Mouse (Mus musculus) layer of hippocampus, postnatal 14 days (tissue): ENCODE data around the gene Fgd3. TPM values are rescaled to one million over a fixed set of nuclear protein-coding genes. Genes with fewer than 3 reads are reported as not detected.
A peak's percentile ranks its signal among the peaks of the same experiment; 100 is the strongest.

Experiments
- DNase-seq, 2 experiments: peaks; one replicate each; pipeline ENCODE4 v3.0.0; 2021 to 2022; ENCODE audit warnings: low spot score in 2 of 2, mixed read lengths in 1 of 2
- total RNA-seq, 2 experiments: library from RNA; stranded (reverse); gene quantifications; 2 replicates each; pipeline ENCODE4 v1.2.3; 2021

Fgd3 gene
- total RNA-seq, 2 experiments from 2014 or later: 7.3 to 7.9 TPM

DNA sequence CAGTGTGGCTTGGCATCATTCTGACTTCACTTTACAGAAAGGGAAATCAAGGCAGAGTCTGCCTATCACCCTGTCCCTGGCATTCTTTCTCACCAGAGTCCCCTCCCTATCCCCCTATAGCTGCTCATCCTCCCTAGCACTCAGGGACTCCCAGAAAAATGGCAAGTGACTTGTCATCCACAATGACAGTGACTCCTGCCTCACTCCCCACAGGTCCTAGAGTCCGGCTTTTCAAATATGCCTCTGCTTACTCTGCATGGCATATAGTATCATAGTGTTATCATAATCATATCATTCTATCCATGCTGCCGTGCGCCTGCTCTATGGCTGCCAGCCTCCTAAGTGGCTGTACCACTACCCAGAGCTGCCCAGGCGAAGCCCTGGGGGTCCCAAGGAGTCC, 11.9 kb downstream of the Fgd3 start:
- DNase-seq: no peak

DNA sequence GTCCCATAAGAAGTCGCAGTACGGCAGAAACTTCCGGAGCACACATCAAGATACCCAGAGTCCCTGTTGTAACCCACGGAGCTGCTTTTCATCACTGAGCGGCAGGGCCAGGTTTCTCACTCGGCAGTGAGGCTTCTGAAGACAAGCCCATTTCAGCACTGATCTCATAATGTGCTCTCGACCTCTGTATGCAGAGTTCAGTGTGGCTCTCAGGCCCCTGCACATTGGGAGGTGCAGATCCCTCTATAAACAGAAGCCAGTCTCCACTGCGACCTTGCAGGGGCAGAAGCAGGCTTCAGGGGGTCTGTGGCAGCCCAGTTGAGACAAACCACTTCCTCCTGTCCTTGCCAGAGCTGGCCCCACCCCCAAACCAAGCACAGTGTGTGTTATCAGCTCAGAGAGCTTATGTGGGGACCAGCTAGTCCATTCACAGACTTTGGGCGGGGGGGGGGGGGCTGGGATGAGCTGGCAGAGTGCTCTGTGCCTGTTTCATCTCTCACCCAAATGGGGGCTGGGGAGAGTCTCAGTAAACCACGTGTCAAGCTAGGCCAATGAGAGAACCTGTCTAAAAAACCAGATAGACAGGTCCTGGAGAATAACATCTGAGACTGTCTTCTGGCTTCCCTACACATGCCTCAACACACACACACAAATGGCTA, 12.7 kb downstream of the Fgd3 start:
- peak in 1 of 2 experiments; percentile 39 for DNase-seq

- DNase-seq: no peak
These were observed 13.3 kb downstream of the Fgd3 start for GRCm38 (mm10) chr13:49306771-49307310.

- no peak for DNase-seq
These were observed 19.3 kb downstream of the Fgd3 start for GRCm38 (mm10) chr13:49300771-49301170.

GRCm38 (mm10) chr13:49298514-49299381, 21.4 kb downstream of the Fgd3 start:
- no peak for DNase-seq

DNA sequence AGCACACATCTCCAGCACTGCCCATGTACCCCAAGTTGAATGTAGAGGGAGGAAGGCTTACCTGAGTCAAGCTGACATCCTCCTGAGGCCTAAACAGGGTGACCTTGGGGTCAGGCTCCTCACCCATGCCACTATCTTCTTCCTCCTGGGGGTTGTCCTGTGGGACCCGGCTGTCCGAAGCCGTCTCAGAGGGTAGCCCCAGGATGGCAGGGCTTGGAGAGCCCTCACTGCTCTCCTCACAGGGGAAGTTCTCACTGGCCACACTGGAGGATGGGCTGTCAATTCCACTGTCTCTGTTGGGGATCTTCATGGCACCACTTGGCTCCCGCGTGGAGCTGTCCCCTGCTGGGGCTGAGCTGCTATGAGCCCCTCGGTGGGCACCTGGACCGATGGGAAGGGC, 23.8 kb downstream of the Fgd3 start:
- no peak for DNase-seq

DNA sequence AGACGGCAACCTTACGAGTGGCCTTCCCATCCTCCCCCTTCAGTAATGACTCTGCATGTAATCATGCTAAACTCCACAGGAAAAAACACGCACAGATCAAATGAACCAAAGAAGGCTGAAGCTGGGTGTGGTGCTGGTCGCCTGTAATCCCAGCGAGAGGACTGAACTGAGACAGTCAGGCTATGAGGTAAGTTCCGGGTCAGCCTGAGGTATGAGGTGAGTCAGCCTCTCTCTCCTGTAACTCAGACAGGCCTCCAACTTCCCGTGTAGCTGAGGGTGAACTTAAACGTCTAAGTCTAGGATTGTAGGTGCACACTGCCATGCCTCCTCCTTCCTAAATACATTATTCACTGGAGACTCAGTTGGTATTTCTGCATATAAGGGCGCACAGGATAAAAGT, 26.0 kb downstream of the Fgd3 start:
- no peak for DNase-seq

DNA sequence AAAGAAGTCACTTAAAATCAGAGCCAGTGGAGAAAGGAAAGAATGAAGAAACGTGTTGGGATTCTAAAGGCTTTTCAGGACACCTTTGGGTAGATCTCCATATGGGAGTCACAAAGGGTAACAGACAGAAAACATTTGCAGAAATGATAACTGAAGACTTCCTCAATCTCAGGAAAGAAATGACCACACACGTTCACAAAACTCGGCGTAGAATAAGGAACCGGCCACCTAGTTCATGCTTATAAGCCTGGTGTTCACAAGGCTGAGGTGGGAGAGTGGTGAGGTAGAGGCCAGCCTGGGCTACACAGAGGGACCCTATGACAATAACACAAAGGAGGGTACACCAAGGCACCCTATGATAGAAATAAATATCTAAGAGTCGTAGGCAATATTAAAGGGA, 28.2 kb downstream of the Fgd3 start:
- DNase-seq: no peak

GRCm38 (mm10) chr13:49291398-49291797, 28.7 kb downstream of the Fgd3 start:
- no peak for DNase-seq

DNA sequence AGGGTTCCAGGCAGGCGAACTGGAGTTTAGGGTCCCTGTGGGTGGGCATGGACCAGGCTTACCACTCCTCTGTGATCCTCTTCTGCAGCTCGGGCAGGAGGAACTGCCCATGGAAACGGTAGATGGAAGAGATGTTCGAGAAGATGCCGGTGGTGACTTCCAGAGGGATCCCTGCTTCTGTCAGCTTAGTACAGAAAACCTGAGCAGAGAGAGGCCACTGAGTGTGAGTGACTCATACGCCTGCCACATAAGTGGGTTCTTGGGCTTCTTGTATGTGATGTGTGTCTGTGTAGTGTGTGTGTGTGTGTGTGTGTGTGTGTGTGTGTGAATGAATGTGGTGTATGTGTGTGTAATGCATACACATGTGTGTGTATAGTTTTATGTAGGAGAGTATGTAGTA, 32.9 kb downstream of the Fgd3 start:
- no peak for DNase-seq

GRCm38 (mm10) chr13:49286750-49287149, 33.4 kb downstream of the Fgd3 start:
- no peak for DNase-seq

- DNase-seq: no peak
These were observed 36.4 kb downstream of the Fgd3 start for GRCm38 (mm10) chr13:49283686-49284085.

GRCm38 (mm10) chr13:49282168-49282567, 37.9 kb downstream of the Fgd3 start:
- DNase-seq: no peak

DNA sequence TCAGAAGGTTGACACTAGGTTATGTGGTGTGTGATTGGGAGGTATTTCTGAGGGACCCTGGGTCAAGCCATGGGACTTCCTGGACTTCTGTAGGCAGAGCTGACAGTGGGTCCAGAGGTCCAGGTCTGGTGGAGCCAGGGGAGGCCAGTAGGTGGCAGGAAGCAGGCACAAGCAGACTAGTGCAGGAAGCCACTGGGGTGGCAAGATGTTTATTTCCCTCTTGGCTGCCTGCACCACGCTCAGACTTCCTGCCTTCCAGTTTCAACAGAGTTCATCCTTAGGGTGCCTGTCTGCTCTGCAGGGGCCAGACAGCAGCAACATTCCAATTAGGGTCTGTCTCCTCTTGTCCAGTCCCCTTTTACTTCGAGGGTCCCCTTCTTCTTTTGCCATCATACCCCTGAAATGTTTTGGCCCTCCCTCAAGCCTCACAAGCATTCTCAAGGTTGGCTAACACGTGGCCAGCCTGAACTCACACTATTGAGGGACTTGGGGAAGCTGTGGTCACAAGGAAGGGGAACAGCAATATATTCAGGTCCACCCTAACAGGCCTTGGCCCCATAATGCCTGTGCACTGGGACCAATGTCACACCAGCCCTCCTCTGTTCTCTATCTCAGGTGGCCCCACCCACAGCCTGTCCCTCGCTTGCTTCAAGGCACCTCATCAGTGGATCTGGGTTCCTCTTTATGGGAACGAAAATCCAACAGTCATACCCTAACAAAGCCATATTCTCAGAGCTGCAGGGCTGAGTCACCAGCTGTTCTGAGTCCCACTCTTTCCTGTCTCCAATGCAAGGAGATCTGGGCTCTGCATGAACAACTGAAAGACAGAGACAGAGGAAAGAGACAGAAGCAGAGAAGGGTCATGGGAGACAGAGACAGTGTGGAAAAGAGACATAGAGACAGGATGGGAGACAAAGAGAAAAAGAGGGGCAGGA, 48.0 kb downstream of the Fgd3 start:
- DNase-seq: no peak

DNA sequence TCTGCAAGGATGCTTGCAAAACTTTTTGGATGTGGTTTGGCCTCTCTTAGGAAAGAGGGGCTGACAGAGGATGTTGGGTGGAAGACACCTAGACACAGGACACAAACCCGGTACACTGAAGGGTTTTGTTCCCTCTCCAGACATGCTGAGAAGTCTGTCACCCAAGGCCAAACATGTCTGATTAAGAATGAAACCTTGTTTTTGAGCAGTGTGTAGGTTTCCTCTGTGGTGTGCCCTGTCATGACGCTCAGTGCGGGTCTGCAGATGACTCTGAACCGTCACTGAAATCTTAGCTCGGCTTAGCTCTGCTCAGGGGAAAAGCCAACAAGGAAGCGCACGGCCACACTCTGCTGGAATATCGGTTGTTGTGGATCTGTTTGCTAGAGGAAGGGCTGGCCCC, 49.6 kb downstream of the Fgd3 start:
- DNase-seq: no peak

DNA sequence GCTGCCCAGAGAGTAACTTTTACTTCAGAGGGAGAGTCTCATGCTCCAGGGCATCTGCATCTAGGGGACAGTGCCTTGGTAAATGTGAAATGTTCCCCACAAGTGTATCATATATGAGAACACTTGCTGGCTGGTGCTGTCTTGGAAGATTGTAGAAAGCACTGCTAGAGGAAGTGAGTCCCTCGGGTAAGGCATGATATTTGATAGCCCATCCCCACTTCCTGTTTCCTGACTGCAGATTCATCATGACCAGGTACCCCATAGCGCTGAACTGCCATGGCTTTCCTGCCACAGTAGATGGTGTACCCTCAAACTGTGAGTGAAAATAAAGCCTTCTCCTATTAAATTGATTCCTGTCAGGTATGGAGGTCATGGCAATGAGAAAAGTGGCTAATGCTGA, 52.5 kb downstream of the Fgd3 start:
- DNase-seq: no peak

DNA sequence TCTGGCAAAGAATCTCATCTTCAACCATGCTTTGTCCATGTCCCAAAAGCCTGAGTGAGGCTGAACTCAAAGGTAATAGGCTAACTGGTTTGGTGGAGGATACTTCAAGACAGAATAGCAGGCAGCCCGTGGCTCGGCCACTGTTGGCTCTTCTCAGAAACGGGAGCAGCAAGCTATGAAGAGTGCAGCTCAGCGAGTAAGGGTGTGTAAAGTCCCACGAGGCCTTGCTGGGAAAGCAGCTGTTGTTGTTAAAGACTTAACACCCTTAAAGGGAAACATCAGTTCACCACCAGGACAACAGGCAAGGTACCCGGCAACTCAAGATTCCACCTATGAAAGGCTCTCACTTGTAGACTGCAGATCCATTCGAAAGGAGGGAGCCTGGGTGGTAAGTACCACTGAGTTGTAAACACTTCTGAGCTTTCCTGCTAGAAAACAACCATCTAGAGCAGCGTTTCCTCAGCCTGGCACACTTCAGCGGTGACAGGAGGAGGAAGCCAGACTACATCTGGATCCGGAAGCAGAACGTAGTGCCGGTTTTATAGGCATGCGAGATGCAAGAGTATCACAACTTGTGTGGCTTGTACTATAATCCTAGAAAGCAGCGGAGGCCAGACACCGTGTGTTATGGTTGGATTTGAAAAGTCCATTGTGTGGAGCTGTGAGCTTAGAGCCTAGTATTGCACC, 59.9 kb downstream of the Fgd3 start:
- DNase-seq: no peak

- DNase-seq: no peak
These were observed 62.2 kb downstream of the Fgd3 start for GRCm38 (mm10) chr13:49257819-49258313.

DNA sequence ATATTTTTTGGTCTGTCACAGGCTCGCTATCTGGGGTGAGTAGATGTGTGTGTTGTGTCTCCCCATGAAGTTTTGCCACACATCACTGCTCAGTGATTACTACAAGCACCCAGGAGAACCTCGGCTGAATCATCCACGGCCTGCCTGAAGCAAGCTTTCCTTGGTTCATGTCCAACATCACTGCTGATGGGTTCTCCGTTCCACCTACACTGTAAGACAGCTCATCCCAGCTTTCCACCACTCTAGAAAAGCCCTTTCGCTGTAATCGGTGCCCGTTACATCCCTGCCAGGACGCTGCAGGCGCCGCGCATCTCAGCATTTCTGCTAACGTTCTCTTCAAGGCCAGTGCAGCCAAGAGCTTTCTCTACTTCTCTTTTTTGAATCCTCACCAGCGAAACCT, 67.4 kb downstream of the Fgd3 start:
- DNase-seq: peak in 1 of 2 experiments; percentile 29

- DNase-seq: no peak
These were observed 68.0 kb downstream of the Fgd3 start for GRCm38 (mm10) chr13:49252113-49252512.
